Mouse (Mus musculus) adrenal gland, postnatal 14 days (tissue): ENCODE results near the gene Clec2h. TPM values are rescaled to one million over a fixed set of nuclear protein-coding genes. Genes with fewer than 3 reads are reported as not detected.

Source experiments
- total RNA-seq: library from RNA; stranded (reverse); gene quantifications from 2 replicates; pipeline ENCODE4 v1.2.3, GENCODE M21; 2021

Clec2h gene
- total RNA-seq, 1 experiment from 2014 or later = 3.4 TPM

Other genes with a start within 250 kb of the Clec2h start
- 21.6 and 35.8 TPM in 2 replicates for gene Itfg2, start 237.5 kb upstream of the Clec2h start, total RNA-seq
- 198 and 230 TPM in 2 replicates for gene Fkbp4, start 223.7 kb upstream of the Clec2h start, total RNA-seq
- gene Pzp, start 135.7 kb upstream of the Clec2h start, total RNA-seq = 21.9 and 306 TPM in 2 replicates
- gene A2ml1, start 80.8 kb upstream of the Clec2h start, total RNA-seq = 2.3 TPM in 1 of 2 replicates, not detected in the other
- not detected in 2 replicates for gene Klrb1a, start 38.9 kb upstream of the Clec2h start, total RNA-seq
- not detected in 2 replicates for gene Klrb1, start 60.7 kb downstream of the Clec2h start, total RNA-seq
- 0.30 and 0.68 TPM in 2 replicates for gene Klrb1c, start 126.8 kb downstream of the Clec2h start, total RNA-seq
- not detected in 2 replicates for gene Gm44511, start 163.9 kb downstream of the Clec2h start, total RNA-seq
- 1.5 TPM in 1 of 2 replicates, not detected in the other for gene Klrb1b, start 163.9 kb downstream of the Clec2h start, total RNA-seq
- 0.22 and 1.7 TPM in 2 replicates for gene Clec2i, start 225.2 kb downstream of the Clec2h start, total RNA-seq
- gene BC035044, start 228.7 kb downstream of the Clec2h start, total RNA-seq = 0.93 and 2.6 TPM in 2 replicates